33 mouse cellular contexts compared by ENCODE assay signal in the genomic region with DNA sequence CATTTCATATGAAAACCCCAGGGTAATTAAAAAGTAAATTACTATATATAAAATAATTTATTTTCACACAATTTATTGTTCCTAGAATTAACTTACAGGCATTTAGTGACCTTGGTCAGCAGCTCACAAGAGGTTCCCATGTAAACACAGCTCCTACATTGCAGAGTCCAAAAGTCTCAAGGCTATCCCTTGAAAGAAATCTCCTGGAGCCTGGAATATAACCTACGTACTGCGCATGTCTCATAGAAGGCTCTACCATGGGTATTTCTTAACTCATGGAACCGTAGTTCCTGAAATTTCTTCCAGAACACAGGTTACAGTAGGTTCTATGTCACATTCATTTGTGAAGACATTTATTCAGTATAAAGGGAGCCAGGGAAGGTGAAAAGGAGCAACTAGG.
"Had no signal": no experiment of that assay in that cellular context is flagged by ENCODE, and none has a peak within 500 bp of the region (broad histone marks: within the 10 kb centered on the region; RNA-seq: fewer than 3 reads in every experiment).

No protein-coding gene starts in this region.

- H3K9ac ChIP-seq: heart, embryonic 12.5 days; heart, embryonic 13.5 days; heart, embryonic 15.5 days; hindbrain, embryonic 12.5 days; hindbrain, embryonic 13.5 days; hindbrain, embryonic 14.5 days; hindbrain, embryonic 15.5 days; kidney, embryonic 15.5 days had no signal

- H3K4me3 ChIP-seq: heart, embryonic 10.5 days; heart, embryonic 12.5 days; heart, embryonic 13.5 days; heart, embryonic 15.5 days; hindbrain, embryonic 10.5 days; hindbrain, embryonic 12.5 days; hindbrain, embryonic 13.5 days; hindbrain, embryonic 15.5 days; kidney, embryonic 15.5 days; layer of hippocampus, adult 2 months; left cerebral cortex, adult 2 months had no signal

- H3K27ac ChIP-seq: heart, embryonic 10.5 days; heart, embryonic 13.5 days; heart, embryonic 15.5 days; hindbrain, embryonic 10.5 days; hindbrain, embryonic 12.5 days; hindbrain, embryonic 13.5 days; hindbrain, embryonic 14.5 days; hindbrain, embryonic 15.5 days; hindbrain, postnatal 0 days; kidney, embryonic 15.5 days; kidney, postnatal 0 days; layer of hippocampus, adult 2 months; left cerebral cortex, adult 2 months had no signal

- ATAC-seq: hindbrain, embryonic 16.5 days; hindbrain, postnatal 0 days; inflammation-experienced regulatory T-cells, adult 6 months had no signal

- H3K9me3 ChIP-seq: heart, embryonic 10.5 days; heart, embryonic 12.5 days; heart, embryonic 13.5 days; heart, embryonic 15.5 days; hindbrain, embryonic 10.5 days; hindbrain, embryonic 12.5 days; hindbrain, embryonic 13.5 days; hindbrain, embryonic 15.5 days; kidney, embryonic 15.5 days had no signal

- H3K4me2 ChIP-seq: heart, embryonic 11.5 days; heart, embryonic 12.5 days; heart, embryonic 13.5 days; heart, embryonic 15.5 days; hindbrain, embryonic 12.5 days; hindbrain, embryonic 13.5 days; hindbrain, embryonic 14.5 days; hindbrain, embryonic 15.5 days; kidney, embryonic 15.5 days had no signal

- DNase-seq: heart, postnatal 10 days; heart, postnatal 14 days; heart, postnatal 36 days; heart, postnatal 4 days; kidney, adult 11 months; kidney, adult 18-20 months; kidney, adult 2 months; kidney, adult 8-10 months; kidney, adult 9 months; kidney, postnatal 10 days; kidney, postnatal 14 days; kidney, postnatal 25 days; kidney, postnatal 36 days; kidney, postnatal 4 days; layer of hippocampus, adult 9-11 months; layer of hippocampus, postnatal 36 days had no signal

- H3K4me1 ChIP-seq: hindbrain, embryonic 10.5 days; hindbrain, embryonic 12.5 days; hindbrain, embryonic 13.5 days; hindbrain, embryonic 15.5 days; kidney, embryonic 15.5 days had no signal

- H3K27me3 ChIP-seq: heart, embryonic 12.5 days; heart, embryonic 13.5 days; heart, embryonic 15.5 days; hindbrain, embryonic 12.5 days; hindbrain, embryonic 13.5 days; hindbrain, embryonic 15.5 days; kidney, embryonic 15.5 days had no signal
